Mouse (Mus musculus) cerebellum, adult 2 months (tissue): ENCODE results near the gene Glrx5. TPM values are rescaled to one million over a fixed set of nuclear protein-coding genes. Genes with fewer than 3 reads are reported as not detected.

Source experiments
- DNase-seq, 2 experiments: peaks; one replicate each; pipeline ENCODE4 v3.0.0; 2021
- H3K27ac ChIP-seq: fragments of 200-500 bp; 2 replicates; pipeline ENCODE4 v1.5.1; 2012; ENCODE audit warnings: low read length, control low read depth, inconsistent platforms; ENCODE audit not compliant: insufficient read depth
- H3K27me3 ChIP-seq: fragments of 200-500 bp; 2 replicates; pipeline ENCODE4 v1.6.1; 2012; ENCODE audit warnings: inconsistent platforms, mild to moderate bottlenecking, low read length, moderate library complexity; ENCODE audit not compliant: control insufficient read depth, insufficient read depth
- H3K4me1 ChIP-seq: fragments of 200-500 bp; 2 replicates; pipeline ENCODE4 v1.6.1; 2011; ENCODE audit warnings: low read length; ENCODE audit not compliant: control insufficient read depth, insufficient read depth
- H3K4me3 ChIP-seq: fragments of 200-500 bp; replicated peaks from 2 replicates; pipeline ENCODE3; 2011; ENCODE audit warnings: mild to moderate bottlenecking, low read depth, low read length, control low read depth; ENCODE audit not compliant: insufficient read depth
- CTCF ChIP-seq: fragments of 200-500 bp; IDR thresholded peaks from 2 replicates; pipeline ENCODE4 v1.5.1; 2011; ENCODE audit warnings: low read depth, mild to moderate bottlenecking, control low read depth, low read length, moderate library complexity, borderline replicate concordance; ENCODE audit not compliant: insufficient read depth
- POLR2A ChIP-seq: fragments of 200-500 bp; IDR thresholded peaks from 2 replicates; pipeline ENCODE4 v1.6.1; 2011; ENCODE audit warnings: low read length, control low read depth, borderline replicate concordance; ENCODE audit not compliant: insufficient read depth
- WGBS: fragments of 180-500 bp; shearing (Covaris S2); methylation state at CpG from one replicate; pipeline ENCODE4 v1.1.7; 2018; 5-methylcytosine and 5-hydroxymethylcytosine counted together
- polyA plus RNA-seq: library from polyadenylated mRNA; depleted of rRNA; stranded (reverse); fragments of >200 nt; gene quantifications from 2 replicates; pipeline ENCODE4 v1.2.3, GENCODE M21; 2012

Gene Glrx5
- polyA plus RNA-seq, 1 experiment: 101 TPM

DNA sequence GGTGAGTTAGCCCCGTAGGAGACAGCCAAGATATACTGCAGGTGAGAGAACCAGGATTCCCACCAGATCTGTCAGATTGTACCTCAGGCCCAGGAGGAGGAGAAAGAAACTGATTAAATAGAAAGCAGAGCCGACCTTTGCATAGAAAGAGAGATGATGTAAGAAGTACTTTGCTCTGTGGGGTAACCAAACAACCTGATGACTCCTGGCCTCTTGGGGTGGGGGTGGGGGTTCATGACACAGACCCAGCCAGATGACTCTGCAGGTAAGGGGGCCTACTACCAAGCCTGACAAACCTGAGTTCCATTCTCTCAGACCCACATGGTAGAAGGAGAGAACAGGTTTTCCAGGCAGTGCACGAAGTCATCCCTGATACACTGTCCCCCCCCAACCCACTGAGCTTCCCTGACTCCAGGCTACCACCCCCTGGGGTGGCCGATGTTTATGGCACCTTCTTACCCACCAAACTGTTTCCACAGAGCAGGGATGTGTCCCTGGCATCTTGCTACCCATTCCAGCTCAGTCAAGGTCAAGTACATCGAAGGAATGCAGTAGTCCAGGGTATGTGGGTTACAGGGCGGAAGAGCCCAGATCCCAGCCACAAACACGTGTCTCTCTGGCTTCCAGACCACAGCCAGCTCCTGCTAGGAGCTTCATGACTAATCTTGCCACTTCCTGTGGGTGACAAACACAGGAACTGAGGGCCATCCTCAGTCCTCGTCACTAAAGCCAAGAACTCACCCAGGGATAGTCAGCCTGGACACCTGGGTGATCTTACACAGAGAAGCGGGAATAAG is 31.8 kb upstream of the Glrx5 start:
- TF ChIP-seq POLR2A (no peak), CTCF (no peak)
- DNase-seq: no peak
- H3K4me3 ChIP-seq: no peak overlapping the region
- H3K27ac ChIP-seq: no peak overlapping the region
- H3K4me1 ChIP-seq: no peaks in the 10 kb centered on the region
- WGBS: 82% methylated on average over 9 of the region's 9 CpGs
- 0 out of 2 replicates have a peak, but pooled peaks cover 1% of the 10 kb centered on the region for H3K27me3 ChIP-seq

DNA sequence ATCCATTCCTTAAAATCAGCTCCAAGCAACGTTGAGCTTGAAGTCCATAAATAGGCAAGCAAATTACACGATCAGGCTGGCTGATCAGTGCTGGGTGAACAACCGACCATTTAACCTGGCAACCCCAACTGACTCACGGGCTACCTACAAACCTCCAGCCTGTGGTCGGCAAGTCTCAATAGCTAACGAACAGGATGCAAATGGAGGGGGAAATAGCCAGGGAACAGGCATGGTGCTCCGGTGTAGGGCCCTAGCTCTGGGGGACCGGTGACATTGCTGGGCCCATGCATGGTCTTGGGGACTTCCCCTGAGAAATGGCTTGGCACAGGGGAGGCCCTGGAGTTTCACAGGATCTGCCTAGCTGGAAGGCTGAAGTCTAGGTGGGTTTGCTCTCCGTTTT is 31.2 kb upstream of the Glrx5 start:
- Histone ChIP-seq H3K27ac (no peak overlapping the region), H3K27me3 (0 out of 2 replicates have a peak, but pooled peaks cover 1% of the 10 kb centered on the region), H3K4me1 (no peaks in the 10 kb centered on the region), H3K4me3 (no peak overlapping the region)
- WGBS: 94% methylated on average over 9 of the region's 9 CpGs
- no peak for TF ChIP-seq POLR2A
- no peak for TF ChIP-seq CTCF
- DNase-seq: no peak

DNA sequence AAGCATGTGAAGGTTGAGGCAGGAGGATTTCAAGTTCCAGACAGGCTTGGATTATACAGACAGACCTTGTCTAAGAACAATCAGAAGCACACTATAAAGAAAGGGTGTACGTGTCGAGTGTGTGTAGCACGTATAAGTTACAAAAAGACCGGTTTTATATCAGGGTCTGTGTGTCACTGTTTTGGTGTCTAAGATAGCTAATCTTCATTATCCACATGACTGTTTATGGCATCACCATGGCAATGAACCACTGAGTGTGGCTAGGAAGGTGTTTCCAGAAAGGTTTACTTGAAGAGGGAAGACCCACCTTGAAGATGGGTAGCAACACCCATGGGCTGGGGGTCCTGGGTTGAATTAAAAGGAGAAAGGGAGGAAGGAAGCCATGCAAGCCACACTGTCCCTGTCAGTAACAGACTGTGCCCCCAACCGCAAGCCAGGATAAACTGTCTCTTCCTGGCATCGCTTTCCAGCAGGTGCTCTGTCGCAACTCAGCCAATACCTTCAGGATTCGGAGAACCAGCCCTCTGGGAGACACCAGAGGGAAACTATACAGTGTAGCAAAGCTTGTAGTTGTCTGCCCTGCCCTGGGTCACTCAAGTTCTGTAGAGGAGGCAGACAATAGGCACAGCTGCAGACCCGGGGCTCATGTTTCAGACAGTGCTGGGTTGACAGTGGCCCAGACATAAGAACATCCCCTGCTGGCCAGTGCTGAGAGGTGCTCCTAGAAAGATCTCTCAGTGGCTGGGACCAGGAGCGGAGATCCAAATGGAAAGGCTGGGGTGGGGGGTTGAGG is 30.0 kb upstream of the Glrx5 start:
- Histone ChIP-seq H3K27ac (no peak overlapping the region), H3K4me1 (no peaks in the 10 kb centered on the region), H3K4me3 (no peak overlapping the region), H3K27me3 (0 out of 2 replicates have a peak, but pooled peaks cover 1% of the 10 kb centered on the region)
- TF ChIP-seq CTCF: no peak
- TF ChIP-seq POLR2A: no peak
- no peak for DNase-seq
- WGBS: 57% methylated on average over 10 of the region's 10 CpGs

DNA sequence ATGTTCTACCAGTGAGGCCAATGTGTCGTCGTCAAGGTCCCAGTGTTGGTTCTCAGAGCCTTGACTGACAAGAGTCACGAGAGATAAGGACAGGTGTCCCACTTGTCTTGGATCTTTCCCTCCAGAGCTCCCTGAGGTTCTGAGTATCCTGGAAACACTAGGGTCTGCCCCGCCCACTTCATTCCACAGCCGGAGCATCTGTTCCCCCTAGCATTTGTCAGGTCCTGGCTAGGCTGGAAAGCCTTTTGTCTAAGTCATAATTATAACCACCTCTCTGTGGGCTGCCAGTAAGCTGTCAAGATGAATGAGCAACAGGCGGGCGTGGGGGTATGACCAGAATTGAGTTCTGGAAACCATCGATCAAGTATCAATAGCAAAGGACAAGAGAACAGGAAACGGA is 29.3 kb upstream of the Glrx5 start:
- 0 out of 2 replicates have a peak, but pooled peaks cover 1% of the 10 kb centered on the region for H3K27me3 ChIP-seq
- 33% methylated on average over 9 of the region's 9 CpGs for WGBS
- no peak for TF ChIP-seq CTCF

DNA sequence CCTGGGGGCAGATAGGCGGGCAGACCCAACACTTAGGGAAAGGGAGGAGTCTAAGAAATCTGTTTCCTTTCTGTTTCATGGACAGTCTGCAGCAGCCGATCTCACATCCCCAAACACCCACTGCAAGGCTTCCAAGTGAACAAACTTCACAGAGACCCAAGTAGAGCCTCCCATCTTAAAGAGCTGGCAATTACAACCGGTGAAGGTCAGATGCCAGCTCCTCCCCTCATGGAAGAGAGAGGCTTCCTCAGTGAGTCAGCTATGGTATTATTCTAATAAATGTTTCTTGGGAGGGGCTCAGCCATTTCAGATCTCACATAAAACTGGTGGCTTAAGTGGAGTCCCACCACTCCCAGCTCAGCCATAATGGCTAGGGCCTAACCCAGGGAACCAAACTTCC is 28.8 kb upstream of the Glrx5 start:
- WGBS: 68% methylated on average over 3 of the region's 3 CpGs
- Histone ChIP-seq H3K4me1 (no peaks in the 10 kb centered on the region), H3K27me3 (peaks cover 1% of the 10 kb centered on the region; the same call in 1 of the 2 replicates), H3K4me3 (no peak overlapping the region), H3K27ac (no peak overlapping the region)
- no peak for TF ChIP-seq POLR2A
- no peak for TF ChIP-seq CTCF
- no peak for DNase-seq

More for the DNA sequence above, 29.3 kb upstream of the Glrx5 start:
- no peak for DNase-seq
- no peak overlapping the region for H3K4me3 ChIP-seq
- H3K4me1 ChIP-seq: no peaks in the 10 kb centered on the region
- no peak overlapping the region for H3K27ac ChIP-seq

DNA sequence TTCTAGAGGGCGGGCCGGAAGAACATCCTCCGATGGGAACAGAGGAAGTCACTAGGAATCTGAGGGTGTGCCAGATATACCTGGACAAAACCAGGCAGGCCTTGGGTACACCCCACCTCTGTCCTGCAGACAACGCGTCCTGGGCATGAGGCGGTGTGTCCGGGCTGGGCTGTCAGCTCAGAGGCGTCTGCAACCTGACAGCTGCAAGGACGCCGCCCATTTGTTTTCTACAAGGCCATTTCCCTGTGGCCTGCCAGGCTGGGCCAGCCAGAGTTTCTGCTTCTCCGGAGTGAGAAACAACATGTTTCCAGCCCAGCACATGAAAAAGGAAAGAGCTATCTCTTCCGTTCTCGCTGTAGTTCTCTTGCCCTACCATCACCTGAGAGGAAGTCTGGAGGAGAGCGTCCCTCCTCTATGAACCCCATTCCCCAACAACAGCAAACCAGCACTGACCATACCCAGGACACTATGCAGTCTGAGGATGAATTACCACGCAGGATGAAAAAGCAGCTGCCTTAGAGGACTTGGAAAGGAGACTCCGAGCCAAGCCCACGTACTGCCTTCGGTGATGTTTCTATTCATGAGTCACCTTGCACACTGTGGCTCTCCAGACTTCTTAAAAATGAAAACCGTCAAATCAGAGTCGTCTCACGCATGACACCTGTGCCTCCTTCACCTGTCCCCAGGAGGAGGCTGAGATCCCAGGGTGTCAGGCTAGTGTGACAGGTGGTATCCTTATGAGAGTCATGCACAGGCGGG is 27.4 kb upstream of the Glrx5 start:
- Histone ChIP-seq H3K27me3 (peaks cover 3% of the 10 kb centered on the region; the same call in 1 of the 2 replicates), H3K4me3 (no peak overlapping the region), H3K4me1 (no peaks in the 10 kb centered on the region), H3K27ac (no peak overlapping the region)
- no peak for DNase-seq
- TF ChIP-seq CTCF (no peak), POLR2A (no peak)
- WGBS: 69% methylated on average over 22 of the region's 22 CpGs

DNA sequence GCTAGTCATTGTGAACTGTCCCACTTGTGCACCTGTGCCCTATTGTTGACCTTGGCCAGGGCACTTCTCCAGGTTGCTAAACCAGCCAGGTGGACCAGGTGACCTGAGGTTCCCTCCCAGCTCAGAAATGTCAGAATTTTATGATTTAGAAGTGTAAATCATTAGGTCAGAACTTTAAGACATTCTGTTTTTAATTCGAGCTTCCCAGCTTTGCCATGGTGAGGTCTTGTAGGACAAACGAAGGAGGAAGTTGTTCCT is 26.8 kb upstream of the Glrx5 start:
- 61% methylated on average over 2 of the region's 2 CpGs for WGBS
- DNase-seq: no peak

More for the DNA sequence above, 26.8 kb upstream of the Glrx5 start:
- Histone ChIP-seq H3K4me3 (no peak overlapping the region), H3K27ac (no peak overlapping the region), H3K4me1 (no peaks in the 10 kb centered on the region), H3K27me3 (peaks cover 6% of the 10 kb centered on the region; the same call in 1 of the 2 replicates)
- TF ChIP-seq POLR2A: no peak
- no peak for TF ChIP-seq CTCF
